Mouse (Mus musculus) lung, postnatal 36 days (tissue): Measurements from ENCODE around the gene Zfp955b.
"Not testable (repeated sequence)": the region's sequence is repeated elsewhere in the genome, so short reads cannot be mapped to it uniquely, and the experiment has no call there.

ENCODE experiments used
- DNase-seq: peaks from one replicate; pipeline ENCODE4 v3.0.0; 2022; ENCODE audit warnings: mixed read lengths

Zfp955b gene

GRCm38 (mm10) chr17:33289039-33289875 lies at the start of gene Zfp955b:
Gene Zfp955b, plus strand, starts transcription at chr17:33289544.
- not testable (repeated sequence) for DNase-seq

GRCm38 (mm10) chr17:33254530-33255318 lies 34.6 kb upstream of the Zfp955b start, which contains the start of gene Zfp955a:
Gene Zfp955a, minus strand, starts transcription at chr17:33255145.
- not testable (repeated sequence) for DNase-seq

- not testable (repeated sequence) for DNase-seq
Measured at GRCm38 (mm10) chr17:33255319-33255657, 34.1 kb upstream of the Zfp955b start.

GRCm38 (mm10) chr17:33264376-33264775 lies 25.0 kb upstream of the Zfp955b start, which contains the start of gene Olfr63:
Gene Olfr63, plus strand, starts transcription at chr17:33264676.
- DNase-seq = no peak

GRCm38 (mm10) chr17:33268907-33269306 lies 20.4 kb upstream of the Zfp955b start:
- DNase-seq = no peak

- DNase-seq = not testable (repeated sequence)
Measured at GRCm38 (mm10) chr17:33289876-33290149, 469 bp downstream of the Zfp955b start.

- no peak for DNase-seq
Measured at GRCm38 (mm10) chr17:33352981-33353380, 63.6 kb downstream of the Zfp955b start.
